Mouse (Mus musculus) lung, postnatal 0 days (tissue): ENCODE data around the gene Plppr5. TPM values are rescaled to one million over a fixed set of nuclear protein-coding genes. Genes with fewer than 3 reads are reported as not detected.

Source experiments
- ATAC-seq: fragments of 200-750 bp; cut with Nextera tagmentation; 2 replicates; pipeline ENCODE4 v1.8.0; 2017; ENCODE audit warnings: moderate library complexity
- DNase-seq: peaks from one replicate; pipeline ENCODE4 v3.0.0-alpha.2; 2016; ENCODE audit warnings: low spot score
- H3K27ac ChIP-seq: fragments of 300-500 bp; sonication (generic); 2 replicates; pipeline ENCODE4 v1.5.1; 2014; ENCODE audit warnings: antibody characterized with exemption, mild to moderate bottlenecking, low read length, mixed read lengths
- H3K27me3 ChIP-seq: fragments of 300-500 bp; sonication (generic); replicated peaks from 2 replicates; pipeline ENCODE4 v1.6.1; 2014; ENCODE audit warnings: low read length, mixed read lengths; ENCODE audit not compliant: insufficient read depth
- H3K36me3 ChIP-seq: fragments of 300-500 bp; sonication (generic); 2 replicates; pipeline ENCODE4 v1.6.1; 2014; ENCODE audit warnings: low read length, mixed read lengths; ENCODE audit not compliant: insufficient read depth
- H3K4me1 ChIP-seq: fragments of 300-500 bp; sonication (generic); 2 replicates; pipeline ENCODE4 v1.6.1; 2014; ENCODE audit warnings: antibody characterized with exemption, low read depth, low read length, mixed read lengths; ENCODE audit not compliant: insufficient read depth
- H3K4me2 ChIP-seq: fragments of 300-500 bp; sonication (generic); replicated peaks from 2 replicates; pipeline ENCODE4 v1.6.1; 2014; ENCODE audit warnings: low read depth, mild to moderate bottlenecking, low read length, moderate library complexity, mixed read lengths
- H3K4me3 ChIP-seq: fragments of 300-500 bp; sonication (generic); 2 replicates; pipeline ENCODE4 v1.5.1; 2014; ENCODE audit warnings: low read depth, low read length
- H3K9ac ChIP-seq: fragments of 300-500 bp; sonication (generic); replicated peaks from 2 replicates; pipeline ENCODE4 v1.6.1; 2014; ENCODE audit warnings: low read depth, mild to moderate bottlenecking
- H3K9me3 ChIP-seq: fragments of 300-500 bp; sonication (generic); 2 replicates; pipeline ENCODE4 v1.6.1; 2016; ENCODE audit warnings: low read length, mixed read lengths
- CTCF ChIP-seq: IDR thresholded peaks from 2 replicates; pipeline ENCODE4 v1.5.1; 2016; ENCODE audit warnings: antibody characterized with exemption, mild to moderate bottlenecking
- EP300 ChIP-seq: IDR thresholded peaks from 2 replicates; pipeline ENCODE4 v1.6.1; 2016; ENCODE audit warnings: antibody characterized with exemption, mild to moderate bottlenecking, control low read depth
- WGBS: fragments of 180-500 bp; shearing (Covaris S2); extraction: QIAGEN DNeasy Blood & Tissue Kit; methylation state at CpG from one replicate; pipeline ENCODE4 v1.1.7; 2014; 5-methylcytosine and 5-hydroxymethylcytosine counted together
- polyA plus RNA-seq: library from polyadenylated mRNA; unstranded; fragments of >200 nt; fragmentation: Nextera tagmentation; extraction: Ambion mirVana; gene quantifications from 2 replicates; pipeline ENCODE4 v1.2.1, GENCODE M21; 2015

Plppr5 gene
- polyA plus RNA-seq, 1 experiment from 2014 or later = 0.12 TPM

GRCm38 (mm10) chr3:117577349-117577748 lies 2.7 kb downstream of the Plppr5 start:
- no peak for TF ChIP-seq CTCF
- TF ChIP-seq EP300 = no peak
- 81% methylated on average over 2 of the region's 2 CpGs for WGBS
- no peak overlapping the region for H3K27ac ChIP-seq
- no peaks in the 10 kb centered on the region for H3K9me3 ChIP-seq
- H3K36me3 ChIP-seq = no peaks in the 10 kb centered on the region
- H3K4me1 ChIP-seq = no peaks in the 10 kb centered on the region
- no peak overlapping the region for H3K9ac ChIP-seq
- H3K27me3 ChIP-seq = no peaks in the 10 kb centered on the region
- H3K4me2 ChIP-seq = no peak overlapping the region
- no peak overlapping the region for H3K4me3 ChIP-seq
- DNase-seq (no peak), ATAC-seq (no peak)

- no peak for ATAC-seq
- Histone ChIP-seq H3K4me2 (no peak overlapping the region), H3K36me3 (no peaks in the 10 kb centered on the region), H3K4me3 (no peak overlapping the region), H3K27me3 (no peaks in the 10 kb centered on the region), H3K9me3 (no peaks in the 10 kb centered on the region), H3K4me1 (no peaks in the 10 kb centered on the region), H3K27ac (no peak overlapping the region), H3K9ac (no peak overlapping the region)
- TF ChIP-seq CTCF (no peak), EP300 (no peak)
- 80% methylated on average over 2 of the region's 2 CpGs for WGBS
- no peak for DNase-seq
Observed at GRCm38 (mm10) chr3:117582628-117583027, 8.0 kb downstream of the Plppr5 start.

DNA sequence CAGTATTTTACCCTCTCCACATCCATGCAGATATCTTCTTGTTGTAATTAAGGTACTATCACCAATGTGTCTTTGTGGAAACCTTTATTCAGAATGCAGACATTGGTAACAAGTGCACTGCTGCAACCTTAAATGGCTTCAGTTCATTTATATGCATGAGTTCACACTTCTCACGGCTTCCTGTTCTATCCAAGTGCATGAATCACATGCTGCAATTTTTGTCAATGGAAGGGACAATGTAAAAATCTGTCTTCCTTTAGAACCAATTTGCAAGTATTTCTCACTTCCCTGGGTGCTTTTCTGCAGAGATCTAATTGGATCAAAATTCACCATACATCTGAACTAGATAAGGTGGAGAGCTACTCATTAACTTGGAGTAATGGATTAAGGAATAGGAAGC lies 27.8 kb downstream of the Plppr5 start:
- Histone ChIP-seq H3K4me1 (no peaks in the 10 kb centered on the region), H3K36me3 (no peaks in the 10 kb centered on the region), H3K9ac (no peak overlapping the region), H3K4me3 (no peak overlapping the region), H3K4me2 (no peak overlapping the region), H3K27me3 (no peaks in the 10 kb centered on the region), H3K9me3 (no peaks in the 10 kb centered on the region), H3K27ac (no peak overlapping the region)
- TF ChIP-seq EP300 (no peak), CTCF (no peak)
- ATAC-seq = no peak
- no peak for DNase-seq
- 74% methylated on average over 1 of the region's 1 CpGs for WGBS

DNA sequence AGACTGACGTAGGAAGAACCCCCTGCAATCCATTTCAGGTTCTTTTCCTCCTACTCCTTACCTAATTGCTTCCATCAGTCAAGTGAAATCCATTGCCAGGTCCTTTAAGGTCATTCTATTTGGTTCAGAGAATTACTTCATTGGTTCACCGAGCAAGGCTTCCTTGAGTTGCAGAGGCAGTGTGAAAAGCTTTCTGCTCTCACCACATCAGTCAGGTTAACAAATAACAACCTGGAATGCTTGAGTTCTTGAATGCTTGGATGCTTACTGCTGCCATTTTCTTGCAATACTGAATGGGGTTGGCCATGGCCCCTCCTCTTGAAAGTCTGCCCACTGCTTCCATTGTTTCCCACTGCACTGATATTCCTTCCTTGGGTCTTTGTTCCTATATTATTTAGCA lies 28.8 kb downstream of the Plppr5 start:
- no peaks in the 10 kb centered on the region for H3K4me1 ChIP-seq
- no peaks in the 10 kb centered on the region for H3K36me3 ChIP-seq
- H3K27ac ChIP-seq = no peak overlapping the region
- TF ChIP-seq EP300 (no peak), CTCF (no peak)
- WGBS = 81% methylated on average over 2 of the region's 2 CpGs
- H3K9ac ChIP-seq = no peak overlapping the region
- H3K4me3 ChIP-seq = no peak overlapping the region
- no peak for ATAC-seq
- no peaks in the 10 kb centered on the region for H3K9me3 ChIP-seq
- H3K27me3 ChIP-seq = no peaks in the 10 kb centered on the region
- no peak for DNase-seq
- H3K4me2 ChIP-seq = no peak overlapping the region

- no peak overlapping the region for H3K4me3 ChIP-seq
- DNase-seq (no peak), ATAC-seq (no peak)
- H3K9ac ChIP-seq = no peak overlapping the region
- no peaks in the 10 kb centered on the region for H3K4me1 ChIP-seq
- TF ChIP-seq EP300 = no peak
- no peak for TF ChIP-seq CTCF
- no peak overlapping the region for H3K27ac ChIP-seq
- H3K36me3 ChIP-seq = no peaks in the 10 kb centered on the region
- no peaks in the 10 kb centered on the region for H3K9me3 ChIP-seq
- no peaks in the 10 kb centered on the region for H3K27me3 ChIP-seq
- no peak overlapping the region for H3K4me2 ChIP-seq
Observed at GRCm38 (mm10) chr3:117606383-117606782, 31.7 kb downstream of the Plppr5 start.

DNA sequence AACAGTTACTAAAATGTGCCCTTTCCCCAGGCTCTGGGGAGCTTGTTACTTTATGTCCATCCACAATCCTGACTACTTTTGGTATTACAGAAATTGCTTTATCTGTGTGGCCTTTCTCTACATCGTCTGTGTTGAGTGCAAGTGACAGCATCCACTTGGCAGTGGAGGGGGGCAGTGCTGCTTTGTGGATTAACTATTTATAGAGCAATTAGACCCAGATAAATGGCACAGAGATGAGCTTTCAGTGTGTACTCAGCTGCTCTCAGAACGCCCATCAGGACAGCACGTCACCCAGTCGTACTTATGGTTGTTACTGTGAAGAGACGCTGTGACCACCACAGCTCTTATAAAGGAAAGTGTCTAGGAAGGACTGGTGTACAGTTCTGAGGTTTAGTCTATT lies 36.8 kb downstream of the Plppr5 start:
- Histone ChIP-seq H3K9me3 (no peaks in the 10 kb centered on the region), H3K36me3 (no peaks in the 10 kb centered on the region), H3K9ac (no peak overlapping the region), H3K27me3 (no peaks in the 10 kb centered on the region), H3K4me1 (no peaks in the 10 kb centered on the region), H3K4me2 (no peak overlapping the region), H3K4me3 (no peak overlapping the region), H3K27ac (no peak overlapping the region)
- no peak for TF ChIP-seq CTCF
- TF ChIP-seq EP300 = no peak
- ATAC-seq = no peak
- WGBS = 51% methylated on average over 5 of the region's 5 CpGs
- DNase-seq = no peak

DNA sequence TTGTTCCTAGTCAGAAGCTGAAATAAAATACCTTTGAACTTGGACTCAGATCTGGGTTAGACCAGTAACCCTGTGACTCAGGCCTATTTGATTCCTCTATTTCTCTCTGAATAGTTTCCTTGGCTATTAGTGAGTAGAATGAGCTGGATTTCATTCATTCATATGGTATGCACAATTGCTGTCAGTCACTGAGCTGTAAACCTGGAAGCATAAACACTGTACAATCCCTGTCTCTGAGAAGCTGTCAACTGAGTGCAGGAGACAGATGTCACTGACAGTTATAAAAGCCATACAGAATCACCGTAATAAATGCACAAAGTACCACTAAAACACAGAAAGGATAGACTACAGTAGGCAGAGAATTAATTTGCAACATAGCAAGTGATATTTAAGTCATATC lies 40.2 kb downstream of the Plppr5 start:
- Histone ChIP-seq H3K4me1 (no peaks in the 10 kb centered on the region), H3K9ac (no peak overlapping the region), H3K9me3 (no peaks in the 10 kb centered on the region), H3K27ac (no peak overlapping the region), H3K4me2 (no peak overlapping the region), H3K27me3 (no peaks in the 10 kb centered on the region), H3K4me3 (no peak overlapping the region), H3K36me3 (no peaks in the 10 kb centered on the region)
- DNase-seq = no peak
- TF ChIP-seq EP300 (no peak), CTCF (no peak)
- WGBS = 67% methylated on average over 1 of the region's 1 CpGs
- no peak for ATAC-seq
